Mouse (Mus musculus): ENCODE data around the gene Cenph. TPM values are rescaled to one million over a fixed set of nuclear protein-coding genes. Genes with fewer than 3 reads are reported as not detected.
"Not testable (repeated sequence)": the region's sequence is repeated elsewhere in the genome, so short reads cannot be mapped to it uniquely, and the experiment has no call there.

Cenph gene
- 14.0 and 15.6 TPM in 2 replicates for polyA plus RNA-seq (2015; fragmentation: Nextera tagmentation; extraction: Ambion mirVana)

GRCm38 (mm10) chr13:100775252-100776055, at the start of gene Cenph:
Cenph (minus strand) TSS chr13:100775899.
- peak; percentile 87 for ATAC-seq (replicated peaks; ENCODE audit: insufficient number of reproducible peaks, insufficient read depth, low FRiP score, low read depth)
- peaks cover 18% of the 10 kb centered on the region; the same call in 1 of the 2 replicates for H3K36me3 ChIP-seq
- H3K4me3 ChIP-seq: peak within 1 kb of the TSS; percentile 83
- H3K9me3 ChIP-seq (replicated peaks): no peaks in the 10 kb centered on the region
- no peaks in the 10 kb centered on the region for H3K27me3 ChIP-seq
- H3K9ac ChIP-seq: peak within 1 kb of the TSS; percentile 65
- peak within 1 kb of the TSS; percentile 82 for H3K4me2 ChIP-seq
- under 1% methylated on average over 46 of the region's 46 CpGs for WGBS
- H3K27ac ChIP-seq: peak within 1 kb of the TSS; percentile 3; the same call in 1 of the 2 replicates
- H3K4me1 ChIP-seq (replicated peaks): peaks cover 16% of the 10 kb centered on the region

- no peak overlapping the region for H3K4me2 ChIP-seq
- ATAC-seq (replicated peaks; ENCODE audit: insufficient number of reproducible peaks, insufficient read depth, low FRiP score, low read depth): no peak
- no peaks in the 10 kb centered on the region for H3K27me3 ChIP-seq
- no peak overlapping the region for H3K27ac ChIP-seq
- H3K36me3 ChIP-seq: peaks cover 66% of the 10 kb centered on the region
- peaks cover 2% of the 10 kb centered on the region; the same call in 1 of the 2 replicates for H3K4me1 ChIP-seq (replicated peaks)
- no peak overlapping the region for H3K4me3 ChIP-seq
- no peak overlapping the region for H3K9ac ChIP-seq
- H3K9me3 ChIP-seq (replicated peaks): no peaks in the 10 kb centered on the region
- WGBS: 92% methylated on average over 3 of the region's 3 CpGs
These were observed 49.2 kb upstream of the Cenph start for GRCm38 (mm10) chr13:100824916-100825315.

GRCm38 (mm10) chr13:100824306-100824705, 48.6 kb upstream of the Cenph start:
- Histone ChIP-seq H3K4me3 (no peak overlapping the region), H3K9me3 (replicated peaks) (no peaks in the 10 kb centered on the region), H3K36me3 (peaks cover 71% of the 10 kb centered on the region), H3K9ac (no peak overlapping the region), H3K27ac (no peak overlapping the region), H3K4me1 (replicated peaks) (no peaks in the 10 kb centered on the region; the same call in 1 of the 2 replicates), H3K4me2 (no peak overlapping the region), H3K27me3 (no peaks in the 10 kb centered on the region)
- no peak for ATAC-seq (replicated peaks; ENCODE audit: insufficient number of reproducible peaks, insufficient read depth, low FRiP score, low read depth)
- WGBS: 72% methylated on average over 6 of the region's 6 CpGs

- WGBS: 90% methylated on average over 3 of the region's 3 CpGs
- H3K9me3 ChIP-seq (replicated peaks): no peaks in the 10 kb centered on the region
- H3K4me1 ChIP-seq (replicated peaks): no peaks in the 10 kb centered on the region
- H3K27ac ChIP-seq: no peak overlapping the region
- H3K9ac ChIP-seq: no peak overlapping the region
- H3K4me3 ChIP-seq: no peak overlapping the region
- ATAC-seq (replicated peaks; ENCODE audit: insufficient number of reproducible peaks, insufficient read depth, low FRiP score, low read depth): no peak
- no peak overlapping the region for H3K4me2 ChIP-seq
- H3K27me3 ChIP-seq: no peaks in the 10 kb centered on the region
- H3K36me3 ChIP-seq: peaks cover 74% of the 10 kb centered on the region
These were observed 48.2 kb upstream of the Cenph start for GRCm38 (mm10) chr13:100823863-100824262.

GRCm38 (mm10) chr13:100814451-100814850, 38.8 kb upstream of the Cenph start:
- no peak overlapping the region for H3K4me2 ChIP-seq
- no peaks in the 10 kb centered on the region for H3K27me3 ChIP-seq
- ATAC-seq (replicated peaks; ENCODE audit: insufficient number of reproducible peaks, insufficient read depth, low FRiP score, low read depth): no peak
- WGBS: 90% methylated on average over 6 of the region's 6 CpGs
- peaks cover 71% of the 10 kb centered on the region for H3K36me3 ChIP-seq
- H3K9me3 ChIP-seq (replicated peaks): no peaks in the 10 kb centered on the region
- H3K4me1 ChIP-seq (replicated peaks): no peaks in the 10 kb centered on the region
- no peak overlapping the region for H3K4me3 ChIP-seq
- H3K27ac ChIP-seq: no peak overlapping the region
- no peak overlapping the region for H3K9ac ChIP-seq

GRCm38 (mm10) chr13:100805776-100806175, 30.1 kb upstream of the Cenph start:
- Histone ChIP-seq H3K27me3 (no peaks in the 10 kb centered on the region), H3K4me3 (no peak overlapping the region), H3K4me2 (no peak overlapping the region), H3K9me3 (replicated peaks) (no peaks in the 10 kb centered on the region), H3K4me1 (replicated peaks) (no peaks in the 10 kb centered on the region), H3K27ac (no peak overlapping the region), H3K9ac (no peak overlapping the region), H3K36me3 (peaks cover 75% of the 10 kb centered on the region)
- no peak for ATAC-seq (replicated peaks; ENCODE audit: insufficient number of reproducible peaks, insufficient read depth, low FRiP score, low read depth)
- 95% methylated on average over 3 of the region's 3 CpGs for WGBS

GRCm38 (mm10) chr13:100797171-100797570, 21.5 kb upstream of the Cenph start:
- WGBS: 86% methylated on average over 6 of the region's 6 CpGs
- Histone ChIP-seq H3K9me3 (replicated peaks) (no peaks in the 10 kb centered on the region), H3K4me2 (no peak overlapping the region), H3K36me3 (peaks cover 18% of the 10 kb centered on the region), H3K27ac (no peak overlapping the region), H3K27me3 (no peaks in the 10 kb centered on the region), H3K4me1 (replicated peaks) (no peaks in the 10 kb centered on the region), H3K9ac (no peak overlapping the region), H3K4me3 (no peak overlapping the region)
- ATAC-seq (replicated peaks; ENCODE audit: insufficient number of reproducible peaks, insufficient read depth, low FRiP score, low read depth): no peak

GRCm38 (mm10) chr13:100789083-100789482, 13.4 kb upstream of the Cenph start:
- H3K27ac ChIP-seq: no peak overlapping the region
- no peaks in the 10 kb centered on the region for H3K27me3 ChIP-seq
- H3K9ac ChIP-seq: no peak overlapping the region
- no peaks in the 10 kb centered on the region for H3K9me3 ChIP-seq (replicated peaks)
- H3K4me3 ChIP-seq: no peak overlapping the region
- no peak for ATAC-seq (replicated peaks; ENCODE audit: insufficient number of reproducible peaks, insufficient read depth, low FRiP score, low read depth)
- H3K4me1 ChIP-seq (replicated peaks): peaks cover 14% of the 10 kb centered on the region
- H3K4me2 ChIP-seq: no peak overlapping the region
- no peaks in the 10 kb centered on the region; the same call in 1 of the 2 replicates for H3K36me3 ChIP-seq
- 79% methylated on average over 3 of the region's 3 CpGs for WGBS

GRCm38 (mm10) chr13:100788057-100788456, 12.4 kb upstream of the Cenph start:
- not testable (repeated sequence) for H3K9ac ChIP-seq; H3K4me3 ChIP-seq; H3K27ac ChIP-seq; H3K4me2 ChIP-seq; H3K36me3 ChIP-seq; H3K9me3 ChIP-seq (replicated peaks); H3K27me3 ChIP-seq; ATAC-seq (replicated peaks; ENCODE audit: insufficient number of reproducible peaks, insufficient read depth, low FRiP score, low read depth)
- H3K4me1 ChIP-seq (replicated peaks): peaks cover 24% of the 10 kb centered on the region
- WGBS: 93% methylated on average over 12 of the region's 14 CpGs

- Histone ChIP-seq H3K4me1 (replicated peaks) (peaks cover 26% of the 10 kb centered on the region), H3K4me3 (no peak overlapping the region), H3K36me3 (peaks cover 13% of the 10 kb centered on the region; the same call in 1 of the 2 replicates), H3K9me3 (replicated peaks) (no peaks in the 10 kb centered on the region), H3K27ac (no peak overlapping the region), H3K9ac (no peak overlapping the region), H3K4me2 (no peak overlapping the region), H3K27me3 (no peaks in the 10 kb centered on the region)
- WGBS: 70% methylated on average over 6 of the region's 6 CpGs
- ATAC-seq (replicated peaks; ENCODE audit: insufficient number of reproducible peaks, insufficient read depth, low FRiP score, low read depth): no peak
These were observed 11.8 kb upstream of the Cenph start for GRCm38 (mm10) chr13:100787316-100788010.

GRCm38 (mm10) chr13:100786414-100786867, 10.7 kb upstream of the Cenph start, which contains the start of gene Ccnb1:
Ccnb1 (minus strand) TSS chr13:100786570.
- peak within 1 kb of the TSS; percentile 51; the same call in 1 of the 2 replicates for H3K27ac ChIP-seq
- under 1% methylated on average over 35 of the region's 35 CpGs for WGBS
- peaks cover 20% of the 10 kb centered on the region; the same call in 1 of the 2 replicates for H3K36me3 ChIP-seq
- ATAC-seq (replicated peaks; ENCODE audit: insufficient number of reproducible peaks, insufficient read depth, low FRiP score, low read depth): peak; percentile 98
- H3K27me3 ChIP-seq: no peaks in the 10 kb centered on the region
- no peaks in the 10 kb centered on the region for H3K9me3 ChIP-seq (replicated peaks)
- peak within 1 kb of the TSS; percentile 94 for H3K4me2 ChIP-seq
- H3K9ac ChIP-seq: peak within 1 kb of the TSS; percentile 72
- peak within 1 kb of the TSS; percentile 81 for H3K4me3 ChIP-seq
- H3K4me1 ChIP-seq (replicated peaks): peaks cover 26% of the 10 kb centered on the region
